Mouse (Mus musculus): ENCODE results near the gene Rps15.

The Rps15 gene

GRCm38 (mm10) chr10:80260642-80261584, 31.3 kb upstream of the Rps15 start, which contains the start of the genes Gamt and Dazap1:
Gene Gamt, minus strand, starts transcription at chr10:80261012.
Gene Dazap1, plus strand, starts transcription at chr10:80261486.
- peak; percentile 86 for DNase-seq (ENCODE audit: low read depth, low spot score)

- DNase-seq (ENCODE audit: low read depth, low spot score), result no peak
These were observed 30.7 kb upstream of the Rps15 start for GRCm38 (mm10) chr10:80261585-80261968.

- no peak for DNase-seq (ENCODE audit: low read depth, low spot score)
These were observed 30.1 kb upstream of the Rps15 start for GRCm38 (mm10) chr10:80262169-80262568.

GRCm38 (mm10) chr10:80262776-80263365, 29.4 kb upstream of the Rps15 start:
- DNase-seq (ENCODE audit: low read depth, low spot score), result no peak

GRCm38 (mm10) chr10:80264341-80265148, 27.7 kb upstream of the Rps15 start:
- DNase-seq (ENCODE audit: low read depth, low spot score), result peak; percentile 98

- no peak for DNase-seq (ENCODE audit: low read depth, low spot score)
These were observed 27.1 kb upstream of the Rps15 start for GRCm38 (mm10) chr10:80265149-80265486.

- DNase-seq (ENCODE audit: low read depth, low spot score), result no peak
These were observed 22.2 kb upstream of the Rps15 start for GRCm38 (mm10) chr10:80270099-80270498.

- DNase-seq (ENCODE audit: low read depth, low spot score), result no peak
These were observed 21.5 kb upstream of the Rps15 start for GRCm38 (mm10) chr10:80270734-80271181.

GRCm38 (mm10) chr10:80271186-80271843, 20.9 kb upstream of the Rps15 start:
- no peak for DNase-seq (ENCODE audit: low read depth, low spot score)

- no peak for DNase-seq (ENCODE audit: low read depth, low spot score)
These were observed 20.2 kb upstream of the Rps15 start for GRCm38 (mm10) chr10:80271870-80272585.

GRCm38 (mm10) chr10:80273847-80274246, 18.4 kb upstream of the Rps15 start:
- DNase-seq (ENCODE audit: low read depth, low spot score), result no peak

- no peak for DNase-seq (ENCODE audit: low read depth, low spot score)
These were observed 16.0 kb upstream of the Rps15 start for GRCm38 (mm10) chr10:80276238-80276637.

GRCm38 (mm10) chr10:80278390-80278789, 13.9 kb upstream of the Rps15 start:
- DNase-seq (ENCODE audit: low read depth, low spot score), result no peak

GRCm38 (mm10) chr10:80279273-80279672, 13.0 kb upstream of the Rps15 start:
- no peak for DNase-seq (ENCODE audit: low read depth, low spot score)

GRCm38 (mm10) chr10:80281304-80281703, 10.9 kb upstream of the Rps15 start:
- no peak for DNase-seq (ENCODE audit: low read depth, low spot score)

- no peak for DNase-seq (ENCODE audit: low read depth, low spot score)
These were observed 10.3 kb upstream of the Rps15 start for GRCm38 (mm10) chr10:80281921-80282371.

GRCm38 (mm10) chr10:80282481-80283441, 9.5 kb upstream of the Rps15 start:
- DNase-seq (ENCODE audit: low read depth, low spot score), result no peak

GRCm38 (mm10) chr10:80285222-80286070, 6.8 kb upstream of the Rps15 start:
- no peak for DNase-seq (ENCODE audit: low read depth, low spot score)

- no peak for DNase-seq (ENCODE audit: low read depth, low spot score)
These were observed 4.2 kb upstream of the Rps15 start for GRCm38 (mm10) chr10:80288097-80288496.
